Mouse (Mus musculus) embryonic facial prominence, embryonic 10.5 days (tissue): ENCODE measurements around the gene D430042O09Rik. TPM values are rescaled to one million over a fixed set of nuclear protein-coding genes. Genes with fewer than 3 reads are reported as not detected.

Experiments
- DNase-seq: peaks from one replicate; pipeline ENCODE4 v3.0.0-alpha.2; 2017; ENCODE audit warnings: low spot score
- H3K27ac ChIP-seq: fragments of 300-500 bp; sonication (generic); replicated peaks from 2 replicates; pipeline ENCODE4 v1.5.1; 2016; ENCODE audit warnings: mild to moderate bottlenecking
- H3K27me3 ChIP-seq: fragments of 300-500 bp; sonication (generic); replicated peaks from 2 replicates; pipeline ENCODE4 v1.6.1; 2016; ENCODE audit warnings: low read depth, mild to moderate bottlenecking; ENCODE audit not compliant: poor library complexity, severe bottlenecking
- H3K36me3 ChIP-seq: fragments of 300-500 bp; sonication (generic); replicated peaks from 2 replicates; pipeline ENCODE4 v1.6.1; 2016; ENCODE audit warnings: mild to moderate bottlenecking, moderate library complexity
- H3K4me1 ChIP-seq: fragments of 300-500 bp; sonication (generic); 2 replicates; pipeline ENCODE4 v1.6.1; 2016
- H3K4me3 ChIP-seq: fragments of 300-500 bp; sonication (generic); 2 replicates; pipeline ENCODE4 v1.5.1; 2016; ENCODE audit warnings: mild to moderate bottlenecking, moderate library complexity
- H3K9me3 ChIP-seq: fragments of 300-500 bp; sonication (generic); 2 replicates; pipeline ENCODE4 v1.6.1; 2016; ENCODE audit warnings: mild to moderate bottlenecking
- WGBS: fragments of 180-500 bp; shearing (Covaris S2); methylation state at CpG from one replicate; pipeline ENCODE4 v1.1.7; 2016; 5-methylcytosine and 5-hydroxymethylcytosine counted together
- polyA plus RNA-seq: library from polyadenylated mRNA; unstranded; fragments of >200 nt; fragmentation: Nextera tagmentation; extraction: Ambion mirVana; gene quantifications from 2 replicates; pipeline ENCODE4 v1.2.1, GENCODE M21; 2016

The D430042O09Rik gene
- polyA plus RNA-seq, 1 experiment from 2014 or later: 8.9 TPM

DNA sequence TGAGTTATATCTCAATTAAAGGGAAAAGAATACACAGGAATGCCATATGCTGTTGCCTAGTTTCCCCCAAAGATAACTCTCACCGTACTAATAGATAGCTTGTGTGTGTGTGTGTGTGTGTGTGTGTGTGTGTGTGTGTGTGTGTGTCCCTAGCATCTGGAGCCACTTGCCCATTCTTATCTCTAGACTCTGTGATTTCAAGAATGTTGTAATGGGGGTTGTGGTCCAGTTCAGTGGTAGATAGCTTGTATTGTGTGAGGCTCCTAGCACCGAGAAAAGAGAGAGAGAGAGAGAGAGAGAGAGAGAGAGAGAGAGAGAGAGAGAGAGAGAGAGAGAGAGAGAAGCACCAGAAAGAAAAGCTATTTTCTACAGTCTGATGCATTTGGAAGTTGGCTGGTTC is 118.7 kb downstream of the D430042O09Rik start:
- no peaks in the 10 kb centered on the region for H3K27me3 ChIP-seq
- peaks cover 45% of the 10 kb centered on the region for H3K4me1 ChIP-seq
- H3K4me3 ChIP-seq: no peak overlapping the region
- peaks cover 7% of the 10 kb centered on the region; the same call in 1 of the 2 replicates for H3K36me3 ChIP-seq
- H3K9me3 ChIP-seq: no peaks in the 10 kb centered on the region
- 88% methylated on average over 2 of the region's 2 CpGs for WGBS
- no peak for DNase-seq
- no peak overlapping the region for H3K27ac ChIP-seq

DNA sequence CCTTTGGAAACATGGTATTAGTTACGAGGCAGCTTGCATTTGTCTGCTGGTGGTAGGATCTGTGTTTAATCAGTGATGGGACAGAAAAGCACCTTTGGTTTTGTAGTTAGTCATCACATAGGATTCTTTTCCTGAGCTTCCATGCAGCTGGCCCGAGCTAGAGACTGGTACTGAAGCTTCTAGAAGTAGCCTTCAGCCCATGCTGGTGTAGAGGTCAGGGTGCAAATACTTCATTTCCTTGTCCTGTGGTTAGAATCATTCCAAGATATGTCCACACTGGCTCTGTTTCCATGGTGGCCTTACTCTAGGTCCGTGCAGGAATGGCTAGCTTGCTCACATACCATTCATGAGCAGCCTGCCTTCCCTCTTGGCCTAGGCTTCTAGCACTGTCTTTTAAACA is 119.2 kb downstream of the D430042O09Rik start:
- Histone ChIP-seq H3K27me3 (no peaks in the 10 kb centered on the region), H3K4me3 (no peak overlapping the region), H3K4me1 (peaks cover 45% of the 10 kb centered on the region), H3K9me3 (no peaks in the 10 kb centered on the region), H3K27ac (0 out of 2 replicates have a peak overlapping the region, but pooled peaks have one; percentile 25), H3K36me3 (peaks cover 10% of the 10 kb centered on the region; the same call in 1 of the 2 replicates)
- 74% methylated on average over 3 of the region's 3 CpGs for WGBS
- DNase-seq: no peak

DNA sequence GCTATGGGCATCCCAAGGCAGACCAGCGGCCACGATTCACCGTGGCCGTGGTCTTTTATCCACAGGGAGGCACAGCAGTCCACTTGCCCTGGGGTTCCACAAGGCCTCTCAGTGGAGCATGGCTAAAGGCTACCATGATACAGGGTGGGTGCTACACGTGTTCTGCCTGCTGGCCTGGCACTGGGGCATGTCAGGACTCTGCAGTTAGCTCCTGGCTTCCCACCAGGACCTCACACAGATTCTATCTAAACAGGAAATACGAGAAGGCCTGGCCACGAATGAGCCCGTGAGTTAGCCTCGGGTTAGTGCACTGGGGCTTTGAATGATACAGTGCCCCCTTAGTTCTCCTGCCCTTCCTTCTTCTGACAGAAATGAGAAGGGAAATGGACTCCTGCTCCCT is 119.7 kb downstream of the D430042O09Rik start:
- Histone ChIP-seq H3K36me3 (peaks cover 13% of the 10 kb centered on the region; the same call in 1 of the 2 replicates), H3K4me1 (peaks cover 45% of the 10 kb centered on the region), H3K4me3 (no peak overlapping the region), H3K9me3 (no peaks in the 10 kb centered on the region), H3K27ac (peak overlapping the region; percentile 25; the same call in 1 of the 2 replicates), H3K27me3 (no peaks in the 10 kb centered on the region)
- WGBS: 50% methylated on average over 9 of the region's 9 CpGs
- no peak for DNase-seq

DNA sequence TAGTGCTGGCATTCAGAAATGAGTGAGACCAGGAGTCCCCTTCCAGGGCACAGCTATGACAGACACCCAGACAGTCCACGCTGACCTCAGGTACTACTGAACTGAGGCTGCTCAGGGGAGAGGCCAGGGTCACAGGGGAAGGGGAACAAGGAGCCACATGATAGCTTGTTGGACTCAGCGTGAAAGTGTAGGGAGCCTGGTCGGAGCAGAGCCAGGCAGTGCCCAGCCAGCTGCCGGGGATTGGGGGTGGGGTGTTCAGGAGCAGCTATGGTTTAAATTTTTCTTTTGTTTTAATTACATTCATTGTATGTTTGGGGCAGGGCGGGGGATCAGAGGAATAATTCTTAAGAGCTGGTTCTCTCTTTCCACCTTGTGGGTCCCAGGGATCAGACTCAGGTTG is 120.9 kb downstream of the D430042O09Rik start:
- Histone ChIP-seq H3K27me3 (no peaks in the 10 kb centered on the region), H3K27ac (peak overlapping the region; percentile 25; the same call in 1 of the 2 replicates), H3K4me1 (peaks cover 45% of the 10 kb centered on the region), H3K4me3 (no peak overlapping the region), H3K36me3 (peaks cover 13% of the 10 kb centered on the region; the same call in 1 of the 2 replicates), H3K9me3 (no peaks in the 10 kb centered on the region)
- no peak for DNase-seq
- 67% methylated on average over 5 of the region's 5 CpGs for WGBS

DNA sequence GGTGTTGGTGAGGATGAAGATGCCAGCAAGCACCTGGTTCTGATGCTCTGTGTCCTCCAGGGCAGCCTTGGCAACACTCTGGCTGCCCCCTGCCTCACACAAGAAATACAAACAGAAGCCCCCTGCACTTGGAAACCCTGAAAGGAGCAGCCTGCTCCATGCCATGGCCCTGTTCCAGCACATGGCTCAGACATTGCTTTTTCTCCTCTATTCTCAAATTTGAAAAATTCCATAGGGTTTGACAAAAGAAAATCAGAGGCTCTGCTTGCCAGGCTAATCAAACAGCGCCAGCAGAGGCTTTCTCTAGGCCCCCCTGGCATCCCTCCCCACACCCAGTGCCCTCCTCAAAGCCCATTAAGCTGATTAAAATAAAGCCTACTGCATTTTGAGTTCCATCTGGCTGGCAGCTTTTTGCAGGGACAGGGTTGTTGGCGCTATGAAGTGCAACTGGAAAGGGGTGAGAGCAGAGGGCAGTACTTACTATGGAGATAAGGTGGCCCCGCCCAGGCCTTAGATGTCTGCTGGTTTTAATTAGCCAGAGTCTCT is 121.5 kb downstream of the D430042O09Rik start:
- Histone ChIP-seq H3K27me3 (no peaks in the 10 kb centered on the region), H3K4me3 (no peak overlapping the region), H3K4me1 (peaks cover 45% of the 10 kb centered on the region), H3K36me3 (peaks cover 13% of the 10 kb centered on the region; the same call in 1 of the 2 replicates), H3K27ac (no peak overlapping the region; the same call in 1 of the 2 replicates), H3K9me3 (no peaks in the 10 kb centered on the region)
- WGBS: 36% methylated on average over 3 of the region's 3 CpGs
- peak; percentile 39 for DNase-seq

DNA sequence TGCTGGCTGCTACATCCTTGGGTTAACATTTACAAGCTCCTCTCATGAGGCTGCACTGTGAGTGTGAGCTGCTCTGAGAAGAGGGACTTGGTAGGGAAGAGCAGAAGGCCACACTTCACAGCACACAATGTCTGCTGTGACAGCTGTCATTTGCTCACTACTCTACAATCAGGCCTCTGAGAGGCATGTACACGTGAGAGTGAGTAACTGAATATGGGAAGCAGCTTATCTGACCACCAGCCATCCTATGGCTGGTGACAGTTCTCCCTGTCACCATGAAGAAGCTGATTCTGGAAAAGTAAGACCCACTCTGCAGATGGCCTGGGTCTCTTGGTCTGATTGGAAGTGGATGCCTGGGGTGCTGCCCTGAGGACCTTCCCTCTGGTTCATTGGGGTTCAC is 125.1 kb downstream of the D430042O09Rik start:
- WGBS: 64% methylated on average over 1 of the region's 1 CpGs

DNA sequence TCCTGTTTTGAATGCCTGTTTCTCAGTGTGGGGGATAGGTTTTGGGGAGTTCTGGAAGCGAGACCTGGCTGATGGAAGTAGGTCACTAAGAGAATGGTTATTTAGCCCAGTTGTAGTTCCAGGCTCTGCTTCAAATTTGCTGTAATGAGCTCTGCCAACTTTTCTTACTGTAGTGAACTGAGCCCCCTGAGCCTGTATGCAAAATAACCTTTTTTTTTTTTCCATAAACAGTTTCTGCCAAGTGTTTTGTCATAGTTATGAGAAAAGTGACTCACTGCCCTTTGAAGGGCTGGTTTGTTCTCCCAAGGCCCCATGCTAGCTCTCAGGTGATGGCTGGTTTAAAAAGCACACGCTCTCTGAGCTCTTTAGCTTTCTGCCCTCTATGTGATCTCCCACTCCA is 125.8 kb downstream of the D430042O09Rik start:
- Histone ChIP-seq H3K4me1 (peaks cover 36% of the 10 kb centered on the region), H3K4me3 (no peak overlapping the region), H3K27me3 (no peaks in the 10 kb centered on the region), H3K27ac (no peak overlapping the region), H3K36me3 (peaks cover 13% of the 10 kb centered on the region; the same call in 1 of the 2 replicates), H3K9me3 (no peaks in the 10 kb centered on the region)
- 92% methylated on average over 2 of the region's 2 CpGs for WGBS
- DNase-seq: no peak

More for the DNA sequence above, 125.1 kb downstream of the D430042O09Rik start:
- H3K36me3 ChIP-seq: peaks cover 13% of the 10 kb centered on the region; the same call in 1 of the 2 replicates
- peaks cover 36% of the 10 kb centered on the region for H3K4me1 ChIP-seq
- no peak overlapping the region for H3K27ac ChIP-seq
- no peak overlapping the region for H3K4me3 ChIP-seq
- no peaks in the 10 kb centered on the region for H3K27me3 ChIP-seq
- H3K9me3 ChIP-seq: no peaks in the 10 kb centered on the region
- no peak for DNase-seq

DNA sequence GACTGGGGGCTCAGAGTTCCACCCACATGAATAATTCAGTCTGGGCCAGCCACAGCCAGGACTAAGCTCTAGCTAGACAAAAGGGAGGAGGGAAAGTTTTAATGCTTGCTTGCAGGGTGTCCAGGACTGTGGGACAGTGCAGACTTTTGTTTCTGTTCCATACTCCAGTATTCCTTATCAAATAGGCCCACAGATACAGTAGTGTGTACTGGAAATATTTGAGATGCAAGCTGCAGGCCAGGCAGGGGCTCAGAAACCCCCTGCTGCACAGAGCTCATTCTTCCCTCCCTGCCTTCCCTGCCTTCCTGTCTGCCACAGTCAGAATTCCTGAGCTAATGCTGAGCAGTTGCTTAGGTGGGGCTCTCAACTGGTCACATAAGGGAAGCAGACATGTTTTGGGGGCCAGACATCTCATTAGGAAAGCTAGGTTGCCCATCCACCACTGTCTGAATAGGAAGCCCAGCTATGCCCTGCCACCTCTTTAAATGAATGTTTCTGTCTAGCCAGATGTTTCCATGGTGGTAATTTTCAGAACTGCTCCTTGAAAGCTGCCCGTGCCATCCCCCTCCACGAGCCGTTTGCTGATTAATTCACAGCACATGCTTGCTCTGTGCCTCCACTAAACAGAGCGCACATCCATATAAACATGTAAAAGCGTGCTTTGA is 130.5 kb downstream of the D430042O09Rik start:
- 54% methylated on average over 5 of the region's 5 CpGs for WGBS
- Histone ChIP-seq H3K27ac (peak overlapping the region; percentile 72), H3K36me3 (peaks cover 7% of the 10 kb centered on the region), H3K4me3 (no peak overlapping the region), H3K9me3 (no peaks in the 10 kb centered on the region), H3K4me1 (peaks cover 15% of the 10 kb centered on the region), H3K27me3 (no peaks in the 10 kb centered on the region)
- DNase-seq: no peak

DNA sequence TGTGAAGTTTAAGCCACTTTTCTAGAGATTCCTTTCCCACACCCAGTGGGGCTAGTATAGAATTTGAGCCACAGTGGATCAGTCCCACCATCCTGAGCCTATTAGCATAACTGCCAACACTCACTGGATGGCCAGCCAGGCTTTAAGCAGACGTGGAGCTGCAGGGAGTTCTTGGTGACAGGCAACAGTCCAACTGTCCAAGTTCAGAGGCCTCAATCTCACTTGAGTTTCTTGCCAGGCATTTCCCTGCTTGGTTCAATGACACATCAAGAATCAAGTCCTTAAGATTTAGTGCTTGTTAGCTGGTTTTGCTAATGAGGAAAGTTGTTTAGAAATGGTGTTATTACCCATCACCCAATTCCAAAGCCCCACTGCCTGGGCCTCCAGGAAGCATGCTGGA is 137.9 kb downstream of the D430042O09Rik start:
- Histone ChIP-seq H3K27me3 (no peaks in the 10 kb centered on the region), H3K36me3 (peaks cover 25% of the 10 kb centered on the region), H3K4me3 (no peak overlapping the region), H3K4me1 (no peaks in the 10 kb centered on the region), H3K27ac (no peak overlapping the region), H3K9me3 (no peaks in the 10 kb centered on the region)
- DNase-seq: no peak
- WGBS: 55% methylated on average over 1 of the region's 1 CpGs

DNA sequence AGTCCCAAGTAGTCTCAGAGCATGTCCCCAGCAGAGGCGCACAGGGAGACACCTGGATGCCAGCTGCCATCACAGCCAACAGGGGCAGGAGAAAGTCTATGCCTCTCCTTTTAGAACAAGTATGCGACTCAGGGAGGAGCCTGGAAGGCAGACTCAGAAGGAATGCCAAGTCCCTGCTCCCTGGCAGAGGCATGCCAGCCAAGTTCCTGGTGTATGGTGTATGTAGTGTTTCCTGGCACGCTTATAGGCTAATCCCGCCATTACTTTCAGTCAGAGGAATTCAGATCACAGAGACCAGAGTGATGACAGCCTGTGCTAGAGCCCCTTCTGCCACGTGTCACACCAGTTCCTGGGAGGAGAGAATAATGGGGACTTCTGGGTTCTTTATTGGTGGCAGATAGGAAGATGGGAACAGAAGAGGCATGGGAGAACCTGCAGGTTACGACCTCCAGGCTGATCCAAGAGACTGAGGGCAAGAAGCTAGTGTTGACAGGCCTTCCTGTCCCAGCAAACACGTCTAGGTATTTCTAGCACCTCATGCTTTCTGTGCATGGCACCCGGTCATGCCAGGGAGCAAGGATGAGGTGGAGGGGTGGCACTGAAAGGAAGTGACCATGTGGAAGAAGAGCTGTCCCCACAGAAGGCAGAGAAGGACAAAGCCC is 139.3 kb downstream of the D430042O09Rik start:
- Histone ChIP-seq H3K4me3 (no peak overlapping the region), H3K27ac (no peak overlapping the region), H3K4me1 (no peaks in the 10 kb centered on the region), H3K36me3 (peaks cover 36% of the 10 kb centered on the region), H3K9me3 (no peaks in the 10 kb centered on the region), H3K27me3 (no peaks in the 10 kb centered on the region)
- 82% methylated on average over 8 of the region's 8 CpGs for WGBS
- no peak for DNase-seq

DNA sequence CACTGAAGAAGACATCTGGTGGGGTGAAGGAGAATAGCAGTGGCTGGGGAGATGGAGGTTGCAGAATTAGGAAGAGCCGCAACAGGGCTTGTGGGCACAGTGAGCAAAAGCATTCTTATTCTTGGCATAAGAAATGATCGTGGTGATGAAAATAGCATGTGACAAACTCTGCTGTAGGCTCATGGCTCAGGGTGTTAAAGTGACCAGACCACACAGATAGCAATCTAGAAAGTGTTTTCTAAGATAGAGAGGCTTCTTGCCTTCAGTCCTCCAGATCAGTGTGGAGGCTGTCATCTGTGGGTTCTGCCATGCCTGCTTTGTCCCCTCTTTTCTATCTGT is 139.8 kb downstream of the D430042O09Rik start:
- H3K36me3 ChIP-seq: peaks cover 36% of the 10 kb centered on the region
- H3K4me1 ChIP-seq: no peaks in the 10 kb centered on the region
- 92% methylated on average over 2 of the region's 2 CpGs for WGBS
- no peaks in the 10 kb centered on the region for H3K9me3 ChIP-seq
- no peak for DNase-seq
- H3K27ac ChIP-seq: no peak overlapping the region
- H3K4me3 ChIP-seq: no peak overlapping the region
- no peaks in the 10 kb centered on the region for H3K27me3 ChIP-seq

DNA sequence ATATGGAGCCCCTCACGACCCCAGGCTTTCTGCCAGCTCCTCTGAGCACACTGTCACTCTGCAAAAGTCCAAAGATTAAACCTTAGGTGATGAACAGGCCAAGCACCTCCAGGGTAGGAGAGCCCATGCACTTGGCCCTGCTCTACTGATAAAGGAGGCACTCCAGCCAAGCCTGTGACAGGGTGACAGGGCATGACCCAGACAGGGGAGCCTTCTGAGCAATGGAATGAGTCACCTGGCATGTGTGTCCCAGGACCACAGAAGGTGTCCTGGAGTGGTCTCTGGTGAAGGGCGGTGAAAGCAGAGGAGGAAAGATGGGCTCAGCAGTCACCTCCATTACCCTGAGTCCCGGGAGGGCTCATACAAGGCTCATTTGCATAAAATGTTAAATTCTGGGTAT is 151.9 kb downstream of the D430042O09Rik start:
- peaks cover 7% of the 10 kb centered on the region for H3K4me1 ChIP-seq
- no peak overlapping the region for H3K27ac ChIP-seq
- H3K27me3 ChIP-seq: no peaks in the 10 kb centered on the region
- H3K36me3 ChIP-seq: no peaks in the 10 kb centered on the region
- DNase-seq: no peak
- H3K4me3 ChIP-seq: no peak overlapping the region
- WGBS: 69% methylated on average over 3 of the region's 3 CpGs
- no peaks in the 10 kb centered on the region for H3K9me3 ChIP-seq

DNA sequence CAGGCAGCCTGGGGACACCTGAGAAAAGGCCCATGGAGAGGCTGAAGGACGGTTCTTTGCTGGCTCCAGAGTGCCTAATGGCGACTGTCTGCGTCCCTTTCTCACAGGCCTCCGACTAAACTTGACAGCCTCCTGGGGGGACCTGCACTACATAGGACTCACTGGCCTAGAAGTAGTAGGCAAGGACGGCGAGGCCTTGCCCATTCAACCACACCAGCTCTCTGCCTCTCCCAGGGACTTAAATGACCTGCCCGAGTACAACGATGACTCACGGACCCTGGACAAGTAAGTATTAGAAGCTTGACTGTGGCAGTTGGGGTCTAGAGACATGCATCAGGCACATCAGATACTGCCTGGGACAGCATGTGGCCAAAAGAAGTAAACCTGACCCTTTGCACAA is 152.7 kb downstream of the D430042O09Rik start:
- Histone ChIP-seq H3K36me3 (no peaks in the 10 kb centered on the region), H3K27ac (no peak overlapping the region), H3K4me1 (peaks cover 7% of the 10 kb centered on the region), H3K27me3 (no peaks in the 10 kb centered on the region), H3K4me3 (no peak overlapping the region), H3K9me3 (no peaks in the 10 kb centered on the region)
- 90% methylated on average over 9 of the region's 9 CpGs for WGBS
- no peak for DNase-seq
